In the genomic region with DNA sequence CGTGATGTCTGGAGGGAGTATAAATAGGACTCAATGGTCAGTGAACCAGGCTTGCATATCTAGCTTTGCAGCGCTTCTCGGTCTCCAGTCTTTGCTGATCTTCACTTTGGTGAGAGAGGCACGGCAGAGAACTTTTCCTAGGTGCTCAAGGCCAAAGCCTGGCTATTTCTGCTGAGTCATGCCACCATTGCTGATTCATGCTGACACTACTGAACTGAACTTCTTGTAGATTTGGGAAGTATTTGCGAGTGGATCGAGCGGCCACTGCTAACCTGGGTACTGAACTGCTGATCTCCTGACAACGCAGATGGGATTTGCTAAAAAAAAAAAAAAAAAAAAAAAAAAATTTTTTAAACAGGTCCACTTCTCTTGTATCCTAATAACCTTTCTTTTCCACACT, we compare ENCODE assay signal across 21 mouse cellular contexts. TPM values are rescaled to one million over a fixed set of nuclear protein-coding genes. Genes with fewer than 3 reads are reported as not detected.
A peak's percentile ranks its signal among the peaks of the same experiment; 100 is the strongest.
DNase-seq lines count a peak whose midpoint lies in the region; ATAC-seq and TF ChIP-seq lines count a peak whose summit lies in the region.
"Had no signal": no experiment of that assay in that cellular context is flagged by ENCODE, and none has a peak within 500 bp of the region (broad histone marks: within the 10 kb centered on the region; RNA-seq: fewer than 3 reads in every experiment).

No protein-coding gene starts in this region.

- no peak overlapping the region for H3K4me2 ChIP-seq in liver, embryonic 13.5 days
- H3K4me2 ChIP-seq: forebrain, embryonic 13.5 days; limb, embryonic 15.5 days had no signal

- H3K9me3 ChIP-seq in liver, embryonic 13.5 days (replicated peaks), result no peaks in the 10 kb centered on the region
- H3K9me3 ChIP-seq in forebrain, embryonic 10.5 days, result no peaks in the 10 kb centered on the region; the same call in 1 of the 2 replicates
- H3K9me3 ChIP-seq: forebrain, embryonic 13.5 days; limb, embryonic 15.5 days had no signal

- H3K36me3 ChIP-seq in liver, embryonic 13.5 days, result no peaks in the 10 kb centered on the region
- H3K36me3 ChIP-seq in forebrain, embryonic 10.5 days (replicated peaks), result no peaks in the 10 kb centered on the region
- H3K36me3 ChIP-seq in thymus, adult 2 months (ENCODE audit: control insufficient read depth, insufficient read depth, low read length), result no peaks in the 10 kb centered on the region
- H3K36me3 ChIP-seq: limb, embryonic 15.5 days had no signal

- no peak for TF ChIP-seq CTCF in thymus, adult 2 months (IDR thresholded peaks at IDR 0.05; ENCODE audit: borderline replicate concordance, control insufficient read depth, extremely low read depth, insufficient read depth, low read length, poor library complexity)

- peaks cover 19% of the 10 kb centered on the region for H3K4me1 ChIP-seq in liver, embryonic 13.5 days (replicated peaks)
- peaks cover 19% of the 10 kb centered on the region for H3K4me1 ChIP-seq in forebrain, embryonic 10.5 days
- no peaks in the 10 kb centered on the region for H3K4me1 ChIP-seq in thymus, adult 2 months (replicated peaks; ENCODE audit: control insufficient read depth, insufficient read depth, low read length)

- WGBS in liver, embryonic 13.5 days (ENCODE audit: insufficient replicate concordance), result 59% methylated on average over 8 of the region's 8 CpGs
- WGBS in forebrain, embryonic 10.5 days, result 90% methylated on average over 8 of the region's 8 CpGs
- 72% methylated on average over 8 of the region's 8 CpGs for WGBS in thymus, adult 2 months

- no peak overlapping the region for H3K9ac ChIP-seq in liver, embryonic 13.5 days
- H3K9ac ChIP-seq: forebrain, embryonic 13.5 days; limb, embryonic 15.5 days had no signal

- peak; percentile 66 to 84 for DNase-seq in adrenal gland, adult (ENCODE audit: inconsistent age in 2 of 2, low spot score in 1 of 2)
- no peak for DNase-seq in adrenal gland, postnatal 10 days
- peak; percentile 29 for DNase-seq in 3T3-L1 (ENCODE audit: low read depth, low spot score)
- DNase-seq in c-Kit-negative CD71-positive TER-119-positive erythroid progenitor cells, embryonic 14.5 days (ENCODE audit: low read depth, low spot score), result peak; percentile 67
- DNase-seq in liver, embryonic 13.5 days, result no peak
- DNase-seq in forebrain, embryonic 10.5 days (ENCODE audit: extremely low spot score, low spot score), result no peak
- no peak for DNase-seq in thymus, adult 2 months
- DNase-seq in left cerebral cortex, adult 11 months (ENCODE audit: low spot score), result no peak
- DNase-seq: cerebellum, adult 9-11 months; gastrocnemius, postnatal 25 days; kidney, adult 8-10 months; kidney, postnatal 36 days; lung, postnatal 10 days; retina, postnatal 1 day; right cerebral cortex, postnatal 4 days had no signal

- H3K27ac ChIP-seq in liver, embryonic 13.5 days, result peak overlapping the region; percentile 69
- H3K27ac ChIP-seq in forebrain, embryonic 10.5 days, result no peak overlapping the region
- H3K27ac ChIP-seq in thymus, adult 2 months (ENCODE audit: control insufficient read depth, insufficient read depth, low read length), result no peak overlapping the region
- H3K27ac ChIP-seq: forebrain, embryonic 13.5 days; limb, embryonic 15.5 days had no signal

- ATAC-seq in liver, embryonic 13.5 days (ENCODE audit: low read depth), result peak; percentile 46; the same call in 1 of the 2 replicates
- ATAC-seq: forebrain, embryonic 13.5 days; midbrain, embryonic 16.5 days had no signal

- H3K4me3 ChIP-seq in liver, embryonic 13.5 days (replicated peaks), result no peak overlapping the region
- H3K4me3 ChIP-seq in forebrain, embryonic 10.5 days, result no peak overlapping the region
- no peak overlapping the region for H3K4me3 ChIP-seq in thymus, adult 2 months (ENCODE audit: control insufficient read depth, insufficient read depth, low read length)
- H3K4me3 ChIP-seq: forebrain, embryonic 13.5 days; limb, embryonic 15.5 days; megakaryocyte, embryonic 14.5 days had no signal

- TF ChIP-seq POLR2A in thymus, adult 2 months (IDR thresholded peaks at IDR 0.05; ENCODE audit: control insufficient read depth, extremely low read depth, insufficient read depth, low read length, poor library complexity), result no peak

- no peaks in the 10 kb centered on the region for H3K27me3 ChIP-seq in liver, embryonic 13.5 days
- H3K27me3 ChIP-seq in forebrain, embryonic 10.5 days (ENCODE audit: poor library complexity, severe bottlenecking), result no peaks in the 10 kb centered on the region
- H3K27me3 ChIP-seq in thymus, adult 2 months (ENCODE audit: control insufficient read depth, insufficient read depth, low read length), result no peaks in the 10 kb centered on the region
- H3K27me3 ChIP-seq: forebrain, embryonic 13.5 days; limb, embryonic 15.5 days had no signal

RNA-seq across cellular contexts. Expression of a gene that starts 10.9 kb away (rescaled TPM):
- 1 to 10 TPM; 1.9 to 3.5 TPM for total RNA-seq in adrenal gland, postnatal 10 days (2021)
- polyA plus RNA-seq in liver, embryonic 13.5 days (2015; fragmentation: Nextera tagmentation; extraction: Ambion mirVana), result not detected in 2 replicates
- polyA plus RNA-seq in forebrain, embryonic 10.5 days (2016; fragmentation: Nextera tagmentation; extraction: Ambion mirVana), result 0.61 and 0.73 TPM in 2 replicates
- polyA plus RNA-seq in thymus, adult 2 months (2012; rRNA removed), result 1.5 and 1.9 TPM in 2 replicates
- total RNA-seq: hematopoietic stem cell, adult 5-6 weeks had no signal
- polyA plus RNA-seq: heart, embryonic 14.5 days had no signal

RNA-seq across cellular contexts. Expression of a gene that starts 24.2 kb away (rescaled TPM):
- 10 to 100 TPM; 27.0 to 29.5 TPM for total RNA-seq in adrenal gland, postnatal 10 days (2021)
- polyA plus RNA-seq in liver, embryonic 13.5 days (2015; fragmentation: Nextera tagmentation; extraction: Ambion mirVana), result 226 and 262 TPM in 2 replicates
- 821 and 911 TPM in 2 replicates for polyA plus RNA-seq in forebrain, embryonic 10.5 days (2016; fragmentation: Nextera tagmentation; extraction: Ambion mirVana)
- polyA plus RNA-seq in thymus, adult 2 months (2012; rRNA removed), result 430 and 578 TPM in 2 replicates

RNA-seq across cellular contexts. Expression of a gene that starts 33.5 kb away (rescaled TPM):
- total RNA-seq in adrenal gland, postnatal 10 days (2021), result 10 to 100 TPM; 10.8 to 15.5 TPM
- polyA plus RNA-seq in liver, embryonic 13.5 days (2015; fragmentation: Nextera tagmentation; extraction: Ambion mirVana), result 13.1 and 13.7 TPM in 2 replicates
- 12.5 and 12.7 TPM in 2 replicates for polyA plus RNA-seq in forebrain, embryonic 10.5 days (2016; fragmentation: Nextera tagmentation; extraction: Ambion mirVana)
- polyA plus RNA-seq in thymus, adult 2 months (2012; rRNA removed), result 89.4 and 120 TPM in 2 replicates

Comparison
In these comparisons a context has a peak if more than half of its experiments do, and no peak if none do; other contexts are left out.
1. DNase-seq: peak in adrenal gland, adult (2 of 2), 3T3-L1 (single experiment) and c-Kit-negative CD71-positive TER-119-positive erythroid progenitor cells, embryonic 14.5 days (single experiment); none in adrenal gland, postnatal 10 days (single experiment), liver, embryonic 13.5 days (single experiment), forebrain, embryonic 10.5 days (single experiment), thymus, adult 2 months (single experiment) and left cerebral cortex, adult 11 months (single experiment).